Mouse (Mus musculus): ENCODE results near the gene Klhl29.

Gene Klhl29

GRCm38 (mm10) chr12:5375616-5376461 lies at the start of gene Klhl29:
TSS of gene Klhl29 (minus strand) at chr12:5375682.
- DNase-seq, result peak; percentile 85

DNA sequence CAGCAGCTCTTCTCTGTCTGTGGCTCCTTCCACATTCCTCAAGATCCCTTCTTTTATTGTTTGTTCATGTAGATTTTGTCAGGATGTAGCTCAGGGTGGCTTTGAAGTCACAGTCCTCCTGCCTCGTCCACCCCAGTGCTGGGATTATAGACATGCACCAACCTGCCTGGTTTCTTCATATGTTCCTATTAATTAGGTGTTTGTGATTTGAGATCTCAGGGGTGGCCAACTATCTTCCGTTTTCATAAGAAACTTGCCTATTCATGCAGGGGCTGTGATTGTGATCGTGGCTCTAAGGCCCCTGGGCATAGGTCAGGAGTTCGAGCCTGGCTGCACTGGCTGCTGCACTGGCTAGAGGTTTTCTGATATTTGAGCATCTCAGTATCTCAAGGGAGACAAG lies 49.8 kb upstream of the Klhl29 start:
- no peak for DNase-seq

GRCm38 (mm10) chr12:5415806-5416205 lies 40.3 kb upstream of the Klhl29 start:
- no peak for DNase-seq

DNA sequence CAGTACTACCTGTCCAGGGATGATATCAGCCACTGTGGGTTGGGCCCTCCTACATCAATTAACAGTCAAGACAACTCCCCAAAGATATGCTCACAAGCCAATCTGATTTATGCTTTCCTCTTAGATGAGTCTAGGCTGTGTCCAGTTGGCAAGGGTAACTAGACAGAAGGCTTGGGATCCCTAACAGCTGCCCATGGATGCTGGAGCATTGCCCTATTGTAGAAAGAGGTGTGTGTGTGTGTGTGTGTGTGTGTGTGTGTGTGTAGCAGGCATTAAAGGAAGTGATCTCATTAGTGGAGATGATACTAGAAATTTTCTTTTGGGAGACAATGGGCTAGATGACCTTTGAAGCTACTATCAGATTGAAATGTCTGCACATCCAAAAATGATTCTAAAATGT lies 38.5 kb upstream of the Klhl29 start:
- no peak for DNase-seq

- DNase-seq, result no peak
These were observed 36.5 kb upstream of the Klhl29 start for GRCm38 (mm10) chr12:5411761-5412537.

DNA sequence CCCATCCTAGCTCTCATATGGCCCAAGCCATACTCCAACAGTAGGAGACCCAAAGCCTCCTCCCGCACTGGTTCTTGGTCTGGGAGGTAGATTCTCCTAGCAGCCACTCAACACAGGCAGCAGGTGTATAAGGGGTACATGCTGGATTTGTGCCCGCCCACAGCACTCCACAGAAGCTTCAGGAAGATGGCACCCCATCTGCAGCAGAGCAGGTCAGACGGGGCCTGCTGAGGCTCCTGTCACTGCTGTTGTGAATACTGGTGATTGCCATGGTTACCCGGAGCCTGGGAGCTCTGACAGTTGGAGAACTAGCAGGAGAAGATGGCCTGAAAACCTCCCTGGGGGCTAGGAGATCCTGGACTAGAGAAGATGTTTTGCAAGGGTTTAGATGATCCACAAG lies 35.9 kb upstream of the Klhl29 start:
- DNase-seq, result no peak

DNA sequence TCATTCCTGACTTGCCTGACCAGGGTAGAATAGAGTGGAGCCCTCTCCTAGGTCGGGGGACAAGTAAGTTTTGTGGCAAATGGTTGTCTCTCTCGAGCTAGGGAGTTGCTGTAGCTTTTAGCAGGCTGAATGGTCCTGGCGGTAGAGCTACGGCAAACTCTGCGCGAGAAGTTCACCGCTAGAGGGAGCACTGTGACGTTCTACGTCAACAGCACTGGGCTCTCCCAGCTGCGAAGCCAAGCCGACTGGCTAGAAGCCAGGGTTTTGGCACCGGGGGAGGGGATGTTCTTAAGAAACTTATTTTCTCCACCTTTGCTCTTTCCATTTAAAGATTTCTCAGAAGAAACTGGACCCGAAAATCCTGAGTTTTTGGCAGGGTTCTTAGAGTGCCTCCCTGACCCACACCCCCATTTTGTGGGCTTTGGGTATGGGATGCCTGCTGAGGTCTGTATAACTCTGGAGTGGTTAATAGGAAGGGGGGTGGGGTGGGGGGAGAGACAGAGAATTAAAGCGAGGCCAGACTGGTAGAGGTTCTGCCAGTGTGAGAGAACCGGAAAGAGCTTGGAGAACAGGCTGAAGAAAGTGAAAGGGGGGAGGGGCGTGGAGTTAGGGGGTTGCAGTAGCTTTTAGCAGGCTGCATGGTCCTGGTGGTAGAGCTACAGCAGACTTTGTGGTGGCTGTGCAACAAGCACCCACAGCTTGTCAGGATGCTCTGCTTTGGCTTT lies 35.1 kb upstream of the Klhl29 start:
- DNase-seq, result peak; percentile 89

- DNase-seq, result no peak
These were observed 31.7 kb upstream of the Klhl29 start for GRCm38 (mm10) chr12:5407175-5407574.

- DNase-seq, result no peak
These were observed 21.9 kb upstream of the Klhl29 start for GRCm38 (mm10) chr12:5397423-5397822.

DNA sequence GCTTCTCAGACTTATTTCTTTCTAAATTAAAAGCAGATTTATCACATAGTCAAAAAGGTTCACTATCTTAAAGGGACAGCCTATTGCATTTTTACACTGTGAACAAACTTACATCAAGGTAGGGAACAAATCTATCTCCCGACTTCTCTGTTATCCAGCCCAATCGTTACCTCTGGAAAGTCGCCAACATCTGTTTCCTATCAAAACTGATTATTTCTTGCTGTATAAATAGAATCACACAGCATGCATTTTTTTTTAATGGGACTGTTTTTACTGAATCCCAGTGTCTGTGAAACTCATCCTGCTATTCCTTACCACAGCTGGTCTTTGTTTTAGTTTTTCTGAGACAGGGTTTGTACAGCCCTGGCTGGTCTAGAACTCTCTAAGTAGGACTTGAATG lies 19.7 kb upstream of the Klhl29 start:
- DNase-seq, result no peak

GRCm38 (mm10) chr12:5387112-5387511 lies 11.6 kb upstream of the Klhl29 start:
- no peak for DNase-seq

DNA sequence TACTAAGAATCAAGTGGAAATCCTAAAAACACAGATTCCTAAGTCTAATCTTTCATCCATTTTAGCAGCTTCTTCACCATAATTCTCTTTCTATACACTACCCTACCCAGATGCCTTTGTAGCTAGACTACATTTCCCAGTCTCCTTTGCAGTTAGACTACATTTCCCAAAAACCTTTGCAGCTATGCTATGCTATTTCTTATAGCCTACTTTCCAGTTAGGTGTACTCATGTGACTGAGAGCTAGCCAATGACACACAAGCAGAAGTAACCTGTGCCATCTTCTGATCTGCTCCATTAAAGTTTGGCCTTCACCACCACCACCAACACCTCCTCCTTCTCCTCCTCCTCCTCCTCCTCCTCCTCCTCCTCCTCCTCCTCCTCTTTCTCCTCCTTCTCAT lies 11.2 kb upstream of the Klhl29 start:
- DNase-seq, result no peak

- no peak for DNase-seq
These were observed 6.2 kb upstream of the Klhl29 start for GRCm38 (mm10) chr12:5381694-5382093.

DNA sequence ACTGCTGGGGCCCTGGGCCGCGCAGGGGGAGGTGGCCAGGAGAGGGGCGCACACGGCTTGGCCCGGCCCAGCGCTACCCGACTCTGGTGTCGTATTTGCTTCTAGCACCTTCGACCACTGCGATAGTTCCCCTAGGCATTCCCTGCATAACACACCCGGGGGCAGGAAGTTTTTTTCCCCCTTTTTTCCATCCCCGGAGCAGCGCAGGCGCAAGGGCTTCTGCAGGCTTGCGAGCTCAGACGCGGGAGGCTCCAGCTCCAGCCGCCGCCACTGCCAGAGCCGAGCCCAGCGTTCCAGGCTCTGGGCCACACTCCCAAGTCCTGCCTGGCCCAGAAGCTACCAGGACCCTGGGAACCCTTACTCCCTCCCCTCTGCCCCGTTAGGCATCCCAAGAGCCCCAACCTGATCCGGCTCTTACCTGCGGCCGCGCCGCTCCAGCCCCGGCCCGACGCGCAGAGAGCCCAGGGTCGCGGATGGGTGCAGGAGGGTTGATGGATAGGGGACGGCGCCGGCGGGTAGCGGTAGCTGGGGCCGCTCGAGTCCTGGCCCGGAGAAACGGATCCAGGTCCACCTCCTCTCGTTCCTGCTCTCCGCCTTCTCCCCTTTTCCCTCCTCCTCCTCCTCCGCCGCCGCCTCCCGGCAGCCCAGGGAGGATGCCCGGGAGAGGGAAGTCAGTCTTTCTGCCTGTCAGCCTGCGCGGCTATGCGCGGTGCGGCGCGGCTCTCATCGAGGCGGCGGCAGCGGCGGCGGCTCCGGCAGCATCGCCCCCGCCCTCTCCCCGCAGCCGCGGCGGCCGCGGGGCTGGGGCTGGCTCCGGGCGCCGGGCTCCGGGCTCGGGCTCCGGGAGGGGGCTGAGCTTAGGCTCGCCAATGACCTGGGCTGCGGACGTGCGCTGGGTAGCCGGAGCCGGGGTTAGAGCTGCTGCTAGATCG lies 532 bp downstream of the Klhl29 start:
- DNase-seq, result peak; percentile 62

DNA sequence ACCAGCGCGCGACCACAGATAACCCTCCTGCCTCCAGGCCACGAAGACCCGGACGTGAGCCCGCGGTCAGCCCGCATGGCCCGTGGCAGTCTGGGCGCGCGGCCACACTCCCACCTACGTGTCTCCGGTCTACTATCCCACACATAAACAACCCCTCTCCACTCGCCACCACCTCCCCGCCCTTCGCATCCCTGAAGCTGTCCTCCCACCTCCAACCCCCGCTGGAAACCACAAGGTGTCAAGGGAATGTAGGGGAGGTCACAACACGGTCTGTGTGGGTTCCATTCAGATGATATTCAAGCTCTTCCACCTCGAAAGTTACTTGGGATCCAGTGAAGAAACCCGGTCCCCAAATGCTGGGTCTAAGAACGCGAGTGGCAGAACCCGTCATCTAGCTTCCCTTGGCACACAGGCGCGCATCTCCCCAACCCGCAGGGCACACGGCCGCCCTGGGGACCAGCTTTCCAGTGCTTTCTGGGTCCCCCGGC lies 1.2 kb downstream of the Klhl29 start:
- peak; percentile 52 for DNase-seq

DNA sequence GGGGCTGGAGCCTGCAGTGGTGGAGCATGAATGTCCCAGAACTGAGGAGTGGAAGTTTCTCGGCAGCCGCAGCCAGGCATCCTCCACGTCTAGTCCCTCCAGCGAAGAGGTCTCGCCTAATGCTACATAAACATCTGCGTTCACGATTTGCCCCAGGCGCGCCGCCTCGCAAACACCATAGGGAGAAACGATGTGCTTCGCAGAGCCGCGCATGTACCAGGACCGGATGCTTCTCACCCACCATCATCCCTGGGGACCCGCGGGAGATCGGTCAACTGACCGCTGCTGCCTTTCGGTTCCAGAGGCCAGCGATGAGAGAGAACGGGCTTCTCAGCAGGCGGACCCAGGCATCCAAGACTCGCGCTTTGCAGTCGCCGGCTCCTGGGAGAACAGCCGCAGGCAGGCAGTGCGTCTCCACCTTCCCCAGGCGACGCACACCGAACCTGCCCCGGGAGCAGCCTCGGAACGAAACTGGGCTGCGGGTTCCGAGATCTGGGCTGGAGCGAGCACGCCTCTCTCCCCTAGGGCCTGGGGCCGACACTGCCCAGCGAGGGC lies 1.8 kb downstream of the Klhl29 start:
- DNase-seq, result no peak

DNA sequence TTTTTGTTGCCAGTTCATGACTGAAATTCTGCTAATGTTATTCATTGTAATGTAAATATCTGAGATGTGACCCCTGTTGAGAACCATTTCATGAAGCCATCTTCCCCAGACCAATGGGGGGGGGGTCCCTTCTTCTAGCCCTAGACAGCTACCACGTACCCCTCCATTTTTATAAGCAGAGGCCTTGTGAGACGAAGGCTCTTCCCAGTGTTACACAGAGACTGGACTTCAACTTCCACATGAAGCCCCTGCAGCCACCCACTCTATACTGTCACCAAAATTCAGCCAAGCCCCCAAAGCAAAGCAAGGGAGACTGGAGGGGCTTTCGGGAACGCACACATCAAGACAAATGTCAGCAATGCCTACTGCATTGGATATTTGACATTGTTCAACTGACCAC lies 6.1 kb downstream of the Klhl29 start:
- no peak for DNase-seq

DNA sequence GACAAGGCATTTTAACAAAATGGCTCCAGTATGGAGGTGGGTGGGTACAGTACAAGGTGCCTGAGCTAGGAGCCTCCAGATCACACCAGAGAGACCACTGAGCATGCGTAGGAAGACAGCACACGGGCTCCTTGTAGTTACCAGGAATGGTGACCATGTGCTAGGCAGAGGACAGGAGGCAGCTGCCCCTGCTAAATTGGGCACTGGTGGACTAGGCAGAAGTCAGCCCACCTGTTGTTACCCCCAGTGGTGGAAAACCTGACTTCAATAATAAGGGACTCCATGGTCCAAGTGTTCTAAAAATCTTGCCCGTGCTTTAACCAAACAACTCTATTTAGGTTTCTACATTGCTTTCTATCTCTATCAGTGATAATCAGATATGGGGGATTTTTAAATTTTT lies 10.6 kb downstream of the Klhl29 start:
- no peak for DNase-seq

DNA sequence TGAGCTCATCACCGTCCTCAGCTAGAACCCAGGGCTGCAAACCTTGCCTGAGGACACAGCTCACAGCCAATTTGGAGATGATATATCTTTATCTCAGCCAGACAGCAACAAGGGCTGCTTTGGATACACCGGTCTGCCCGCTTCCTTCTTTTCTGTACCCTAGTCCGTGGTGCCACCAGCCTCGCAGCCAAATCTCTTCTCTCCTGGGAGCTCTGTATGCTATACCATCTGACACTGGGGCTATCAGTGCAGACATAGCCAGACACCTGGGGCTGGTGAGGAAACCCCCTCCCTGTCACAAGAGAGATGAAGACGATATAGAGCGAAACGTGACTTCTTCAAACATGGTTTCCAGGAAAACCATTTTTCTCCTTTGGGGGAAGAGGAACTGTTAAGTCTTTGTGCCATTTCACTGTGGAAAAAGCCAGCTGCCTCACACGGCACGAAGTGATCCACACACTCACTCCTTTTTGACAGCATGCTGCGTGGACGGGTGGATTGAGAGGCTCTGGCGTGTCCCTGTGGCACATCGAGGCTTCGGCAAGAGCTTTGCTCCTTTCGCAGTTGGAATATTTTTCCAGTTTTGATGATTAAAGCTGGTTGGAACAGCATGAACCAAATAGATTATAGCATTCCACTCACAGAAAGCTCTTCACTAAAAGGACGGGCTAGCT lies 11.4 kb downstream of the Klhl29 start:
- no peak for DNase-seq

- peak; percentile 57 for DNase-seq
These were observed 16.4 kb downstream of the Klhl29 start for GRCm38 (mm10) chr12:5359065-5359464.

DNA sequence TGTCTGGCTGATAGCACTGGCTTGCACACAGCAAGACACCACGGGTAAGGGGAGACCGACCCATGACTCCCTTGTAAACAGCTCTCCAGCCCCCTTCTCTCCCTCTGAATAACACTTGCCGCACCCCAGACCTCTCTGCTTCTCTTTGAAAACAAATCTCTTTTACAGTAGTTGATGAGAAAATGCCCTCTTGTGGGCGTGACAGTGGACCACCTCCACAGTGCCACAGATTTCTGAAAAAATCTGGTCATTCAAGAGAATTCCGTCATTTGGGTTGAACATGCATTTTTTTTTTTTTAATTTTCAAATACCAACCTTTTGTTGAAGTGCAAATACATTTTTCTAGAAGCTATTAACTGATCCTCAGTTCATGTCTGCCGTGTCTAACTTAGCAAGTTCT lies 17.0 kb downstream of the Klhl29 start:
- DNase-seq, result no peak
